Mouse (Mus musculus) liver, adult 2 months (tissue): ENCODE measurements around the gene Ptprq.

ENCODE experiments used
- CTCF ChIP-seq: fragments of 200-500 bp; IDR thresholded peaks from 2 replicates; pipeline ENCODE4 v1.5.1; 2011; ENCODE audit warnings: low read depth, low read length, control low read depth
- POLR2A ChIP-seq: fragments of 200-500 bp; IDR thresholded peaks from 2 replicates; pipeline ENCODE4 v1.6.1; 2011; ENCODE audit warnings: low read length, control low read depth; ENCODE audit not compliant: insufficient read depth; ENCODE audit errors: extremely low read depth

DNA sequence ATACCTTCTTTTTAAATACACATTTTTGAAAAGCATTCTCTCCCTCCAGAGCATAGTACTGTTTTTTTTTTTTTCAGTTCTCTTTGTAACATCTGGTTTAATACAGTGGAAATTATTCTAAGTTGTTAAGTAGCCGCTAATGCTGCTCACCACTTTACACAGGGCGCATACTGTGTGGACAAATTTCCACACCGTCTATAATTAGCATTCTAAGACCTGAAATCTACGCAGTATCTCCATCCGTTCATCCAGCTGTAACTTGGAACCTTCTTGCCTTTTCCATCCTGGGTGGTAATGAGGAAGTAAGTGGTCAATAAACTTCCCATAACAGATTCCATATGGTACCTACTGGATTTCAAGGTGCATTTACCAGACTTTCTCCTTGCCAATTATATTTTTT is 20.0 kb upstream of the Ptprq start:
- TF ChIP-seq CTCF: no peak
- no peak for TF ChIP-seq POLR2A
